Mouse (Mus musculus) left cerebral cortex, adult 18-20 months (tissue): Measurements from ENCODE around the gene Zfp708. TPM values are rescaled to one million over a fixed set of nuclear protein-coding genes. Genes with fewer than 3 reads are reported as not detected.
"Not testable (repeated sequence)": the region's sequence is repeated elsewhere in the genome, so short reads cannot be mapped to it uniquely, and the experiment has no call there.

ENCODE experiments used
- DNase-seq, 2 experiments: peaks; one replicate each; pipeline ENCODE4 v3.0.0; 2021 to 2022; ENCODE audit warnings: low spot score in 2 of 2, mixed read lengths in 1 of 2
- long read RNA-seq, 2 experiments: library from polyadenylated mRNA; stranded (forward); transcript quantifications; one replicate each; pipeline ENCODE4 v2.0.0; 2021
- total RNA-seq, 2 experiments: library from RNA; stranded (reverse); gene quantifications; 2 replicates each; pipeline ENCODE4 v1.2.3; 2021

The Zfp708 gene
- 1 to 10 TPM; 2.3 to 2.4 TPM for total RNA-seq
- long read RNA-seq, experiment 1, partial matches to known transcripts, result 0 of 2 reads
- long read RNA-seq, experiment 1, other reads (novel, unspliced or antisense), result 0 of 2 reads
- long read RNA-seq, experiment 2, partial matches to known transcripts, result 0 of 2 reads
- long read RNA-seq, experiment 2, other reads (novel, unspliced or antisense), result 0 of 2 reads

- DNase-seq, result no peak
Measured at GRCm38 (mm10) chr13:67097876-67098275, at the start of gene Zfp708. Gene Zfp708, minus strand, starts transcription at chr13:67097976.

GRCm38 (mm10) chr13:67128038-67128721 lies 30.4 kb upstream of the Zfp708 start:
- DNase-seq, result peak; percentile 89 to 91

- not testable (repeated sequence) for DNase-seq
Measured at GRCm38 (mm10) chr13:67127507-67127906, 29.7 kb upstream of the Zfp708 start.

GRCm38 (mm10) chr13:67124460-67124859 lies 26.7 kb upstream of the Zfp708 start:
- no peak for DNase-seq

- DNase-seq, result not testable (repeated sequence)
Measured at GRCm38 (mm10) chr13:67121360-67121759, 23.6 kb upstream of the Zfp708 start, which contains the start of gene Zfp759. Gene Zfp759, plus strand, starts transcription at chr13:67121660.

GRCm38 (mm10) chr13:67116163-67116562 lies 18.4 kb upstream of the Zfp708 start, which contains the start of gene Rslcan18:
Gene Rslcan18, minus strand, starts transcription at chr13:67116263.
- DNase-seq, result not testable (repeated sequence)

- DNase-seq, result no peak
Measured at GRCm38 (mm10) chr13:67113287-67113686, 15.5 kb upstream of the Zfp708 start.

- peak; percentile 16 to 43 for DNase-seq
Measured at GRCm38 (mm10) chr13:67112096-67112495, 14.3 kb upstream of the Zfp708 start.

GRCm38 (mm10) chr13:67108821-67109206 lies 11.0 kb upstream of the Zfp708 start:
- DNase-seq, result peak in 1 of 2 experiments; percentile 55

GRCm38 (mm10) chr13:67108194-67108820 lies 10.5 kb upstream of the Zfp708 start, which contains the start of gene Gm28557:
Gene Gm28557, minus strand, starts transcription at chr13:67108604.
- DNase-seq, result peak; percentile 92 to 95

GRCm38 (mm10) chr13:67107681-67108080 lies 9.9 kb upstream of the Zfp708 start:
- DNase-seq, result no peak

GRCm38 (mm10) chr13:67090154-67090553 lies 7.6 kb downstream of the Zfp708 start:
- no peak for DNase-seq

- DNase-seq, result no peak
Measured at GRCm38 (mm10) chr13:67081946-67082345, 15.8 kb downstream of the Zfp708 start.

GRCm38 (mm10) chr13:67081142-67081713 lies 16.5 kb downstream of the Zfp708 start:
- peak; percentile 46 to 70 for DNase-seq

GRCm38 (mm10) chr13:67077244-67077643 lies 20.5 kb downstream of the Zfp708 start:
- DNase-seq, result no peak

- no peak for DNase-seq
Measured at GRCm38 (mm10) chr13:67072786-67073185, 25.0 kb downstream of the Zfp708 start.

- DNase-seq, result no peak
Measured at GRCm38 (mm10) chr13:67065386-67065785, 32.4 kb downstream of the Zfp708 start.

- no peak for DNase-seq
Measured at GRCm38 (mm10) chr13:67062427-67062826, 35.3 kb downstream of the Zfp708 start.

GRCm38 (mm10) chr13:67060786-67061358 lies 36.9 kb downstream of the Zfp708 start, which contains the start of gene Zfp712:
Gene Zfp712, minus strand, starts transcription at chr13:67061170.
- DNase-seq, result peak; percentile 94

GRCm38 (mm10) chr13:67060161-67060785 lies 37.5 kb downstream of the Zfp708 start:
- no peak for DNase-seq
